Mouse (Mus musculus) CH12.LX (cell line): ENCODE measurements around the gene Anln.

Source experiments
- CTCF ChIP-seq, 2 experiments: IDR thresholded peaks in 1 of 2; conservative IDR thresholded peaks in 1 of 2; 2 replicates each; pipeline ENCODE4 v1.5.1; 2011 to 2012; ENCODE audit warnings: low read depth in 2 of 2, low read length in 2 of 2, improper control_type of control experiment in 1 of 2, inconsistent platforms in 1 of 2, mild to moderate bottlenecking in 1 of 2, moderate library complexity in 1 of 2
- EP300 ChIP-seq: IDR thresholded peaks from 2 replicates; pipeline ENCODE4 v1.6.1; 2011; ENCODE audit warnings: low read length, improper control_type of control experiment
- ETS1 ChIP-seq: conservative IDR thresholded peaks from 2 replicates; pipeline ENCODE4 v1.6.1; 2012; ENCODE audit warnings: low read depth, mild to moderate bottlenecking, inconsistent platforms, low read length, improper control_type of control experiment, moderate library complexity
- JUND ChIP-seq: conservative IDR thresholded peaks from 2 replicates; pipeline ENCODE4 v1.6.1; 2011; ENCODE audit warnings: low read depth, low read length, improper control_type of control experiment
- MAFK ChIP-seq: IDR thresholded peaks from 2 replicates; pipeline ENCODE4 v1.6.1; 2011; ENCODE audit warnings: low read length, improper control_type of control experiment; ENCODE audit not compliant: insufficient replicate concordance
- RCOR1 ChIP-seq: conservative IDR thresholded peaks from 2 replicates; pipeline ENCODE4 v1.6.1; 2012; ENCODE audit warnings: low read depth, mild to moderate bottlenecking, inconsistent platforms, low read length, improper control_type of control experiment
- TBP ChIP-seq: conservative IDR thresholded peaks from 2 replicates; pipeline ENCODE4 v1.6.1; 2011; ENCODE audit warnings: low read depth, low read length, improper control_type of control experiment
- ZMIZ1 ChIP-seq: IDR thresholded peaks from 2 replicates; pipeline ENCODE4 v1.6.1; 2012; ENCODE audit warnings: low read depth, mild to moderate bottlenecking, inconsistent platforms, low read length, improper control_type of control experiment
- ZNF384 ChIP-seq: IDR thresholded peaks from 2 replicates; pipeline ENCODE4 v1.6.1; 2012; ENCODE audit warnings: low read depth, low read length, improper control_type of control experiment, inconsistent platforms

- no peak for TF ChIP-seq RCOR1
- TF ChIP-seq MAFK = no peak
- no peak for TF ChIP-seq CTCF (conservative IDR thresholded peaks at IDR 0.05 in 1 of 2, IDR thresholded peaks at IDR 0.05 in 1 of 2; ENCODE audit: low read depth in 2 of 2, low read length in 2 of 2)
- TF ChIP-seq JUND = no peak
- no peak for TF ChIP-seq ZNF384
- TF ChIP-seq TBP = no peak
- no peak for TF ChIP-seq EP300
- no peak for TF ChIP-seq ETS1
- no peak for TF ChIP-seq ZMIZ1
These were observed 1.4 kb upstream of the Anln start for GRCm38 (mm10) chr9:22390390-22390789.
